Mouse (Mus musculus) MEL (cell line): Measurements from ENCODE around the gene Paqr4. TPM values are rescaled to one million over a fixed set of nuclear protein-coding genes. Genes with fewer than 3 reads are reported as not detected.
A peak's percentile ranks its signal among the peaks of the same experiment; 100 is the strongest.
"Not testable (repeated sequence)": the region's sequence is repeated elsewhere in the genome, so short reads cannot be mapped to it uniquely, and the experiment has no call there.

Experiments
- DNase-seq: peaks from one replicate; pipeline ENCODE4 v3.0.0; 2011; ENCODE audit warnings: low read depth, low spot score
- H3K27ac ChIP-seq: 2 replicates; pipeline ENCODE4 v1.5.1; 2012; ENCODE audit warnings: low read depth, mild to moderate bottlenecking, control low read depth, low read length, moderate library complexity; ENCODE audit not compliant: control insufficient read depth
- H3K27me3 ChIP-seq, 2 experiments: fragments of 150-350 bp in 1 of 2; sonication (generic) in 1 of 2; 2 replicates each; pipeline ENCODE4 v1.6.1; 2012; ENCODE audit warnings: low read length in 2 of 2, mild to moderate bottlenecking in 2 of 2, improper control_type of control experiment in 1 of 2, moderate library complexity in 1 of 2; ENCODE audit not compliant: insufficient read depth in 2 of 2, control insufficient read depth in 1 of 2
- H3K36me3 ChIP-seq, 2 experiments: 2 replicates each; pipeline ENCODE4 v1.6.1; 2012 to 2014; ENCODE audit warnings: low read length in 2 of 2, improper control_type of control experiment in 1 of 2, inconsistent platforms in 1 of 2, mild to moderate bottlenecking in 1 of 2; ENCODE audit not compliant: insufficient read depth in 2 of 2, control insufficient read depth in 1 of 2
- H3K4me1 ChIP-seq, 2 experiments: fragments of 150-350 bp in 1 of 2; sonication (generic) in 1 of 2; 2 replicates each; pipeline ENCODE4 v1.6.1; 2012; ENCODE audit warnings: low read length in 2 of 2, improper control_type of control experiment in 1 of 2, mild to moderate bottlenecking in 1 of 2; ENCODE audit not compliant: insufficient read depth in 2 of 2, control insufficient read depth in 1 of 2
- H3K4me3 ChIP-seq, 2 experiments: fragments of 150-350 bp in 1 of 2; sonication (generic) in 1 of 2; 2 replicates each; pipeline ENCODE4 v1.5.1; 2012; ENCODE audit warnings: low read depth in 2 of 2, low read length in 2 of 2, mild to moderate bottlenecking in 2 of 2, moderate library complexity in 2 of 2, control low read depth in 1 of 2, improper control_type of control experiment in 1 of 2; ENCODE audit not compliant: control insufficient read depth in 1 of 2, insufficient read depth in 1 of 2
- H3K79me2 ChIP-seq: 2 replicates; pipeline ENCODE4 v1.6.1; 2012; ENCODE audit warnings: mild to moderate bottlenecking, low read length, moderate library complexity; ENCODE audit not compliant: control insufficient read depth, poor library complexity, insufficient read depth
- H3K9ac ChIP-seq: 2 replicates; pipeline ENCODE4 v1.6.1; 2012; ENCODE audit warnings: low read depth, mild to moderate bottlenecking, control low read depth, low read length, moderate library complexity; ENCODE audit not compliant: control insufficient read depth, poor library complexity, severe bottlenecking
- H3K9me3 ChIP-seq: fragments of 150-350 bp; sonication (generic); replicated peaks from 2 replicates; pipeline ENCODE4 v1.6.1; 2012; ENCODE audit warnings: mild to moderate bottlenecking, low read length, improper control_type of control experiment, moderate library complexity; ENCODE audit not compliant: insufficient read depth
- BHLHE40 ChIP-seq: IDR thresholded peaks from 2 replicates; pipeline ENCODE4 v1.6.1; 2012; ENCODE audit warnings: low read depth, mild to moderate bottlenecking, inconsistent platforms, low read length, improper control_type of control experiment, borderline replicate concordance
- CHD1 ChIP-seq: IDR thresholded peaks from 2 replicates; pipeline ENCODE4 v1.6.1; 2012; ENCODE audit warnings: low read depth, mild to moderate bottlenecking, inconsistent platforms, low read length, improper control_type of control experiment
- CHD2 ChIP-seq: IDR thresholded peaks from 2 replicates; pipeline ENCODE4 v1.6.1; 2011; ENCODE audit warnings: low read length, improper control_type of control experiment
- CTCF ChIP-seq, 3 experiments: IDR thresholded peaks in 2 of 3; conservative IDR thresholded peaks in 1 of 3; 2 replicates each; pipeline ENCODE4 v1.5.1; 2011 to 2012; ENCODE audit warnings: low read length in 3 of 3, low read depth in 2 of 3, mild to moderate bottlenecking in 2 of 3, improper control_type of control experiment in 1 of 3, inconsistent platforms in 1 of 3, mixed read lengths in 1 of 3, moderate library complexity in 1 of 3; ENCODE audit not compliant: control insufficient read depth in 1 of 3, insufficient read depth in 1 of 3, poor library complexity in 1 of 3, severe bottlenecking in 1 of 3
- E2F4 ChIP-seq: IDR thresholded peaks from 2 replicates; pipeline ENCODE4 v1.6.1; 2011; ENCODE audit warnings: low read depth, low read length, improper control_type of control experiment, borderline replicate concordance
- ELF1 ChIP-seq: IDR thresholded peaks from 2 replicates; pipeline ENCODE4 v1.6.1; 2014; ENCODE audit warnings: low read depth, mild to moderate bottlenecking, inconsistent platforms, low read length, improper control_type of control experiment, moderate library complexity
- EP300 ChIP-seq, 2 experiments: IDR thresholded peaks; 2 replicates each; pipeline ENCODE4 v1.6.1; 2011; ENCODE audit warnings: improper control_type of control experiment in 2 of 2, low read length in 2 of 2, low read depth in 1 of 2, mild to moderate bottlenecking in 1 of 2
- ETS1 ChIP-seq: IDR thresholded peaks from 2 replicates; pipeline ENCODE4 v1.6.1; 2012; ENCODE audit warnings: low read depth, mild to moderate bottlenecking, inconsistent platforms, low read length, improper control_type of control experiment, moderate library complexity
- GABPA ChIP-seq: IDR thresholded peaks from 2 replicates; pipeline ENCODE4 v1.6.1; 2012; ENCODE audit warnings: low read depth, mild to moderate bottlenecking, inconsistent platforms, low read length, improper control_type of control experiment, moderate library complexity
- HCFC1 ChIP-seq: IDR thresholded peaks from 2 replicates; pipeline ENCODE4 v1.6.1; 2012; ENCODE audit warnings: low read depth, mild to moderate bottlenecking, inconsistent platforms, low read length, improper control_type of control experiment, moderate library complexity
- JUND ChIP-seq: IDR thresholded peaks from 2 replicates; pipeline ENCODE4 v1.6.1; 2011; ENCODE audit warnings: low read depth, mild to moderate bottlenecking, improper control_type of control experiment, low read length
- MAFK ChIP-seq: IDR thresholded peaks from 2 replicates; pipeline ENCODE4 v1.6.1; 2011; ENCODE audit warnings: low read depth, mild to moderate bottlenecking, low read length, improper control_type of control experiment, borderline replicate concordance
- MEF2A ChIP-seq: IDR thresholded peaks from 2 replicates; pipeline ENCODE4 v1.6.1; 2014; ENCODE audit warnings: low read depth, mild to moderate bottlenecking, inconsistent platforms, low read length, improper control_type of control experiment; ENCODE audit not compliant: poor library complexity, insufficient replicate concordance, severe bottlenecking; ENCODE audit errors: extremely low read depth
- POLR2A ChIP-seq, 2 experiments: IDR thresholded peaks; 2 replicates each; pipeline ENCODE4 v1.6.1; 2011 to 2012; ENCODE audit warnings: low read length in 2 of 2, mild to moderate bottlenecking in 2 of 2, control low read depth in 1 of 2, improper control_type of control experiment in 1 of 2, low read depth in 1 of 2, moderate library complexity in 1 of 2; ENCODE audit not compliant: control insufficient read depth in 1 of 2, insufficient read depth in 1 of 2, poor library complexity in 1 of 2
- POLR2AphosphoS5 ChIP-seq: IDR thresholded peaks from 2 replicates; pipeline ENCODE4 v1.6.1; 2012; ENCODE audit warnings: low read depth, borderline replicate concordance, mild to moderate bottlenecking, inconsistent platforms, low read length, moderate library complexity, mixed read lengths
- RAD21 ChIP-seq: IDR thresholded peaks from 2 replicates; pipeline ENCODE4 v1.6.1; 2011; ENCODE audit warnings: mild to moderate bottlenecking, low read depth, low read length, improper control_type of control experiment
- RCOR1 ChIP-seq: IDR thresholded peaks from 2 replicates; pipeline ENCODE4 v1.6.1; 2012; ENCODE audit warnings: low read depth, mild to moderate bottlenecking, inconsistent platforms, low read length, improper control_type of control experiment
- SIN3A ChIP-seq: IDR thresholded peaks from 2 replicates; pipeline ENCODE4 v1.6.1; 2012; ENCODE audit warnings: low read length, improper control_type of control experiment, inconsistent platforms
- SMC3 ChIP-seq: IDR thresholded peaks from 2 replicates; pipeline ENCODE4 v1.6.1; 2011; ENCODE audit warnings: low read depth, low read length, improper control_type of control experiment
- TBP ChIP-seq: IDR thresholded peaks from 2 replicates; pipeline ENCODE4 v1.8.0; 2011; ENCODE audit warnings: low read depth, low read length, improper control_type of control experiment
- TCF12 ChIP-seq: IDR thresholded peaks from 2 replicates; pipeline ENCODE4 v1.6.1; 2014; ENCODE audit warnings: low read depth, mild to moderate bottlenecking, inconsistent platforms, low read length, improper control_type of control experiment, moderate library complexity
- USF1 ChIP-seq: IDR thresholded peaks from 2 replicates; pipeline ENCODE4 v1.6.1; 2014; ENCODE audit warnings: low read depth, mild to moderate bottlenecking, inconsistent platforms, low read length, improper control_type of control experiment, moderate library complexity
- ZC3H11A ChIP-seq: IDR thresholded peaks from 2 replicates; pipeline ENCODE4 v1.6.1; 2012; ENCODE audit warnings: low read depth, mild to moderate bottlenecking, inconsistent platforms, low read length, improper control_type of control experiment
- ZNF384 ChIP-seq: IDR thresholded peaks from 2 replicates; pipeline ENCODE4 v1.6.1; 2012; ENCODE audit warnings: low read depth, mild to moderate bottlenecking, inconsistent platforms, low read length, improper control_type of control experiment
- polyA plus RNA-seq, 2 experiments: library from polyadenylated mRNA; stranded (reverse) in 1 of 2; unstranded in 1 of 2; fragments of >175 nt in 1 of 2; fragments of >200 nt in 1 of 2; gene quantifications; 2 replicates each; pipeline versions ENCODE4 v1.2.1 to v1.2.4; 2012; ENCODE audit warnings: low replicate concordance in 2 of 2, low read depth in 1 of 2; ENCODE audit not compliant: insufficient read length in 2 of 2, insufficient read depth in 1 of 2, missing spikeins in 1 of 2
- total RNA-seq: library from RNA; depleted of rRNA; stranded (reverse); fragments of 300-350 nt; gene quantifications from 2 replicates; pipeline ENCODE4 v1.2.3, GENCODE M21; 2012

The Paqr4 gene
- total and polyA plus RNA-seq, 3 experiments = 6.5 to 10.7 TPM; not detected in 1

DNA sequence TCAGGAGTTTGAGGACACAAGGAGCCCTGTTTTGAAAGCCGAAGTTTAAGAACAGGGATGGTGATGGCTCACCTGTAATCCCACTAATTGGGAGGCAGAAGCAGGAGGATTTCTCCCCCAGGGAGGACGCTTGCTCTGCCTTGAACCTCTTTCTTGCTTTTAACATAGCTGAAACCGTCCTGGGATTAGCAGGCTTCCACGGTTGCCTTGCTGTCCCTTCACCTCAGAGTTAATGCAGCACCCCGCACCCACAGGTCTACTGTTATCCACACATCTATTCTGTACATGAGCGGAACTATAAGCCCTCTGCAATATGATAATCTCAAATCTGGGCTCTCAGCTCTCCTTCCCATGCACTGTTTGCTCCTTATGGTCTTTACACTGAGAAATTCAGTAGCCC, 33.0 kb upstream of the Paqr4 start:
- H3K4me1 ChIP-seq = peaks cover 0 to 2% of the 10 kb centered on the region in 2 experiments; a peak in 1 of 4 replicates
- H3K79me2 ChIP-seq = peaks cover 2% of the 10 kb centered on the region; the same call in 1 of the 2 replicates
- no peak overlapping the region for H3K27ac ChIP-seq
- no peak overlapping the region for H3K4me3 ChIP-seq
- DNase-seq = no peak
- H3K9ac ChIP-seq = no peak overlapping the region
- no peaks in the 10 kb centered on the region for H3K9me3 ChIP-seq
- H3K27me3 ChIP-seq = no peaks in the 10 kb centered on the region; a peak in 2 of 4 replicates
- TF ChIP-seq CHD1 (no peak), RAD21 (no peak), E2F4 (no peak), CHD2 (no peak), USF1 (no peak), GABPA (no peak), HCFC1 (no peak), TBP (no peak)
- peaks cover 0 to 6% of the 10 kb centered on the region in 2 experiments; a peak in 2 of 4 replicates for H3K36me3 ChIP-seq

DNA sequence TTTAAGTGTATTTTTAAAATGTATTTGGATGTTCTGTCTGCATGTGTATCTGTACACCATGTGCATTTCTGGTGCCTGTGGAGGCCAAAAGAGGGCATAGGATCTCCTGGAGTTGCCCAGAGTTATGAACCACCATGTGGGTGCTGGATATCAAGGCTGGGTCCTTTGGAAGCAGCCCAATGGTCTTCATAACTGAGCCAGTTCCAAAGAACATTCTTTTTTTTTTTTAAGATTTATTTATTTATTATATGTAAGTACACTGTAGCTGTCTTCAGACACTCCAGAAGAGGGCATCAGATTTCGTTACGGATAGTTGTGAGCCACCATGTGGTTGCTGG, 31.5 kb upstream of the Paqr4 start:
- H3K27me3 ChIP-seq, H3K27ac ChIP-seq, H3K9ac ChIP-seq, H3K4me3 ChIP-seq, H3K9me3 ChIP-seq, H3K79me2 ChIP-seq, H3K36me3 ChIP-seq, DNase-seq, H3K4me1 ChIP-seq: not testable (repeated sequence)

- peaks cover 0 to 6% of the 10 kb centered on the region in 2 experiments; a peak in 2 of 4 replicates for H3K36me3 ChIP-seq
- H3K4me3 ChIP-seq = peak within 1 kb of the TSS; percentile 50 to 83
- H3K4me1 ChIP-seq = peaks cover 0 to 2% of the 10 kb centered on the region in 2 experiments; a peak in 1 of 4 replicates
- peak within 1 kb of the TSS; percentile 87 for H3K9ac ChIP-seq
- peak; percentile 98 for DNase-seq
- peaks cover 2% of the 10 kb centered on the region; the same call in 1 of the 2 replicates for H3K79me2 ChIP-seq
- no peaks in the 10 kb centered on the region for H3K9me3 ChIP-seq
- no peaks in the 10 kb centered on the region for H3K27me3 ChIP-seq
- no peak within 1 kb of the TSS for H3K27ac ChIP-seq
- TF ChIP-seq JUND (no peak), GABPA (no peak), E2F4 (no peak), CTCF (IDR thresholded peaks at IDR 0.05 in 2 of 3, conservative IDR thresholded peaks at IDR 0.05 in 1 of 3; ENCODE audit: control insufficient read depth in 1 of 3, insufficient read depth in 1 of 3, low read depth in 2 of 3, low read length in 3 of 3, poor library complexity in 1 of 3, severe bottlenecking in 1 of 3) (no peak), SIN3A (peak; percentile 95), MEF2A (no peak), MAFK (no peak), CHD1 (no peak), ETS1 (no peak), TCF12 (peak; percentile 22; the same call in 1 of the 2 replicates), SMC3 (no peak), ELF1 (peak; percentile 50), EP300 (IDR thresholded peaks at IDR 0.05; ENCODE audit: low read depth in 1 of 2, low read length in 2 of 2) (no peak), ZNF384 (no peak), POLR2A (IDR thresholded peaks at IDR 0.05; ENCODE audit: control insufficient read depth in 1 of 2, insufficient read depth in 1 of 2, low read depth in 1 of 2, low read length in 2 of 2, poor library complexity in 1 of 2) (peak; percentile 73 to 90), RCOR1 (no peak; the same call in 1 of the 2 replicates), ZC3H11A (no peak), BHLHE40 (no peak), RAD21 (no peak), POLR2AphosphoS5 (no peak)
Observed at GRCm38 (mm10) chr17:23771284-23772218, 30.9 kb upstream of the Paqr4 start, which contains the start of gene Flywch1. Flywch1 (minus strand) TSS chr17:23771602.
